8 mouse cellular contexts compared by ENCODE assay signal in the genomic region with DNA sequence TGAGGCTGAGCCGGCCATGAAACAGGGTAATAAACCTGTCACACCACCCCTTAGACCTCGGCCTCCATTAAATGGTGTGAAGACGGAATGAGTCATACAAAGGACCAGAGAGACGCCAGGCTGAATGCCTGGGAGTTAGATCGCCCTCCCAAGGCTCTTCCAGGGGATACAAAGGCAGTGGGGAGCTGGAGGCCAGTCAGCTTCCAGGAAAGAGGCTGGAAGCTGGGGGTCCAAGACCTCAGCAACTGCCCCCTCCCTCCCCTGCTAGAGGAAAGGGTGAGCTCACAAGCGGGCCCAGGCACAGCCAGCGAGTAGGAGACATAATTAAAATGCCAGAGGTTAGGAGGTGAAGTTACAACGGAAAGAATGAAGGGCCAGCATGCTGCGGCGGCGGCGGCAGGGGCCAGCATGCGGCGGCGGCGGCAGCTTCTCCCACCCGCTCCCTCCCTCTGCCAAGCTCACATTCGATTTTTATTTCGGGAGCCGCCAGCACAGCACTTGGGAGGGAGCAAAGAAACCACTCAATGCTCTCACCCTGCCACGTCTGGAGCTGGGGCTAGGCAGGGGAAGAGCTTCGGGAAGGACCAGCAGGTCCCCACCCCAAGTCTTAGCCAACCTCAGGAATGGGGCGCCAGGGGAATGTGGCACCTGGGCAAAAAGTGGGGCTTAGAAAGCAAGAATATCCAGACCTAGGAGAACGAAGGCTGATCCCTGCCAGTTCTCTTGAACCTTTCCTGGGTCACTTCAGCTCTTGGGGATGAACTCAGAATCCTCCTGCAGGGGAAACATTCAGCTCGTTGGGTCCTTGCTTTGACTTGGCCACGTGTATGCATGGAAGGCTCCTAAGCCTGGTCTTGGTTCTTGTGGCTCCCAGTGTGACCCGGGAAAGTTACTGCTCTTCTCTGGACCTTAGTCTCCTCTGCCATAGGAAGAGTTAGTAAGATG. TPM values are rescaled to one million over a fixed set of nuclear protein-coding genes. Genes with fewer than 3 reads are reported as not detected.
DNase-seq lines count a peak whose midpoint lies in the region; ATAC-seq and TF ChIP-seq lines count a peak whose summit lies in the region.

No protein-coding gene starts in this region.

- intact Hi-C loops in gastrocnemius, adult 2 months (cut with DNase I) = no loop called here
- intact Hi-C loops in gastrocnemius, postnatal 36 days (cut with DNase I) = no loop called here

- no peak for TF ChIP-seq POLR2A in small intestine, adult 2 months (IDR thresholded peaks at IDR 0.05; ENCODE audit: low read depth, low read length)

- peak overlapping the region; percentile 43 for H3K4me2 ChIP-seq in forebrain, embryonic 11.5 days (ENCODE audit: low read depth, low read length, severe bottlenecking)

- H3K27ac ChIP-seq in gastrocnemius, adult 2 months = peak overlapping the region; percentile 81
- peak overlapping the region; percentile 47 for H3K27ac ChIP-seq in forebrain, embryonic 11.5 days (ENCODE audit: low read depth, low read length)
- peak overlapping the region; percentile 39 for H3K27ac ChIP-seq in small intestine, adult 2 months (ENCODE audit: insufficient read depth, low read depth, low read length)

- ATAC-seq in forebrain, embryonic 11.5 days (replicated peaks; ENCODE audit: low FRiP score) = 0 out of 2 replicates have a peak, but pooled peaks have one; percentile 12

- peaks cover 15% of the 10 kb centered on the region for H3K27me3 ChIP-seq in forebrain, embryonic 11.5 days (ENCODE audit: control insufficient read depth, insufficient read depth, low read length)
- H3K27me3 ChIP-seq in small intestine, adult 2 months (ENCODE audit: control insufficient read depth, insufficient read depth, low read length) = peaks cover 26% of the 10 kb centered on the region

- peak; percentile 59 for DNase-seq in gastrocnemius, adult 2 months
- no peak for DNase-seq in gastrocnemius, postnatal 36 days
- DNase-seq in 3T3-L1 (ENCODE audit: low read depth, low spot score) = peak; percentile 58
- DNase-seq in forebrain, embryonic 11.5 days (ENCODE audit: low spot score) = peak; percentile 63
- peak; percentile 51 to 66 for DNase-seq in kidney, postnatal 4 days
- DNase-seq in right cerebral cortex, postnatal 14 days = no peak
- no peak for DNase-seq in layer of hippocampus, postnatal 25 days (ENCODE audit: extremely low spot score in 1 of 2, low spot score in 1 of 2)

- 3% methylated on average over 27 of the region's 27 CpGs for WGBS in forebrain, embryonic 11.5 days
- WGBS in small intestine, adult 2 months = 10% methylated on average over 27 of the region's 27 CpGs

- H3K4me3 ChIP-seq in gastrocnemius, adult 2 months = peak overlapping the region; percentile 57
- peak overlapping the region; percentile 12 for H3K4me3 ChIP-seq in forebrain, embryonic 11.5 days (ENCODE audit: low read depth, low read length)
- 0 out of 2 replicates have a peak overlapping the region, but pooled peaks have one; percentile 1 for H3K4me3 ChIP-seq in small intestine, adult 2 months (ENCODE audit: low read depth, low read length)

- TF ChIP-seq CTCF in gastrocnemius, adult 2 months (IDR thresholded peaks at IDR 0.05) = no peak
- TF ChIP-seq CTCF in small intestine, adult 2 months (IDR thresholded peaks at IDR 0.05; ENCODE audit: extremely low read depth, insufficient read length, insufficient replicate concordance, low read depth, low read length) = no peak

- peak overlapping the region; percentile 41 for H3K9ac ChIP-seq in forebrain, embryonic 11.5 days (ENCODE audit: low read length)

- H3K4me1 ChIP-seq in forebrain, embryonic 11.5 days (replicated peaks; ENCODE audit: control insufficient read depth, insufficient read depth, low read length) = peaks cover 9% of the 10 kb centered on the region; the same call in 1 of the 2 replicates
- H3K4me1 ChIP-seq in small intestine, adult 2 months (ENCODE audit: control insufficient read depth, insufficient read depth, insufficient read length, low read length) = no peaks in the 10 kb centered on the region

- no peaks in the 10 kb centered on the region for H3K36me3 ChIP-seq in forebrain, embryonic 11.5 days (ENCODE audit: control insufficient read depth, insufficient read depth, low read length)
- no peaks in the 10 kb centered on the region for H3K36me3 ChIP-seq in small intestine, adult 2 months (ENCODE audit: control insufficient read depth, insufficient read depth, low read length)

- no peaks in the 10 kb centered on the region for H3K9me3 ChIP-seq in forebrain, embryonic 11.5 days (ENCODE audit: control insufficient read depth, low read length)

RNA-seq across cellular contexts. Expression of a gene that starts 54.9 kb away (rescaled TPM):
- total RNA-seq in gastrocnemius, adult 2 months (2021) = 100 to 1,000 TPM; 154 to 483 TPM
- total RNA-seq in gastrocnemius, postnatal 36 days (2021) = 100 to 1,000 TPM; 604 to 803 TPM
- 163 and 164 TPM in 2 replicates for polyA plus RNA-seq in forebrain, embryonic 11.5 days (2014; fragmentation: Nextera tagmentation; extraction: Ambion mirVana)
- 49.0 and 51.1 TPM in 2 replicates for polyA plus RNA-seq in small intestine, adult 2 months (2012; rRNA removed)
- total RNA-seq in layer of hippocampus, postnatal 25 days (2021) = 10 to 100 TPM; 18.5 to 19.2 TPM

Comparison
In these comparisons a context has a peak if more than half of its experiments do, and no peak if none do; other contexts are left out.
1. DNase-seq: peak in gastrocnemius, adult 2 months (single experiment), 3T3-L1 (single experiment), forebrain, embryonic 11.5 days (single experiment) and kidney, postnatal 4 days (2 of 2); none in gastrocnemius, postnatal 36 days (0 of 2), right cerebral cortex, postnatal 14 days (single experiment) and layer of hippocampus, postnatal 25 days (0 of 2).
2. H3K4me3 ChIP-seq: peak in every context shown above with its lines; median percentile 57 in gastrocnemius, adult 2 months; 12 in forebrain, embryonic 11.5 days; 1 in small intestine, adult 2 months.
3. RNA of a gene that starts 54.9 kb away (total RNA-seq): 604 to 803 TPM in gastrocnemius, postnatal 36 days and 154 to 483 TPM in gastrocnemius, adult 2 months; 18.5 to 19.2 TPM in layer of hippocampus, postnatal 25 days; every median in the first group is over 4 times any median in the second.
4. Peak in every context shown above with its lines, with median percentiles within 50 percentile points of each other: H3K27ac ChIP-seq.